Mouse (Mus musculus): Measurements from ENCODE around the gene Ndufs2.

GRCm38 (mm10) chr1:171237438-171237837 lies 13.8 kb downstream of the Ndufs2 start:
- TF ChIP-seq CTCF (conservative IDR thresholded peaks at IDR 0.05; ENCODE audit: low read length) (no peak), POU5F1 (IDR thresholded peaks at IDR 0.05; ENCODE audit: borderline replicate concordance, low read length) (no peak)
